9 mouse cellular contexts compared by ENCODE assay signal in genomic region chr5:111800511-111800910, GRCm38 (mm10).
DNase-seq lines count a peak whose midpoint lies in the region; ATAC-seq and TF ChIP-seq lines count a peak whose summit lies in the region.
"Had no signal": no experiment of that assay in that cellular context is flagged by ENCODE, and none has a peak within 500 bp of the region (broad histone marks: within the 10 kb centered on the region; RNA-seq: fewer than 3 reads in every experiment).

No protein-coding gene starts in this region.

- no peak overlapping the region for H3K4me3 ChIP-seq in intestine, postnatal 0 days (ENCODE audit: low read depth, low read length)
- no peak overlapping the region for H3K4me3 ChIP-seq in intestine, embryonic 16.5 days (ENCODE audit: low read length)
- peak overlapping the region; percentile 29; the same call in 1 of the 2 replicates for H3K4me3 ChIP-seq in limb, embryonic 10.5 days
- H3K4me3 ChIP-seq: forebrain, embryonic 13.5 days had no signal

- ATAC-seq in intestine, postnatal 0 days, result no peak
- ATAC-seq in intestine, embryonic 16.5 days, result no peak
- no peak for ATAC-seq in megakaryocyte-erythroid progenitor cell, adult 5-6 weeks (replicated peaks; ENCODE audit: low FRiP score, low TSS enrichment, poor library complexity, severe bottlenecking)
- ATAC-seq: forebrain, embryonic 13.5 days had no signal

- 72% methylated on average over 11 of the region's 11 CpGs for WGBS in intestine, postnatal 0 days
- 70% methylated on average over 11 of the region's 11 CpGs for WGBS in intestine, embryonic 16.5 days
- WGBS in limb, embryonic 10.5 days, result 74% methylated on average over 11 of the region's 11 CpGs

- peak; percentile 30; the same call in 1 of the 2 replicates for TF ChIP-seq CTCF in intestine, postnatal 0 days (IDR thresholded peaks at IDR 0.05; ENCODE audit: low read depth)

- peak; percentile 25 for DNase-seq in thymus, postnatal 4 days
- no peak for DNase-seq in thymus, postnatal 14 days
- no peak for DNase-seq in limb, embryonic 10.5 days (ENCODE audit: low spot score)
- DNase-seq in urinary bladder, postnatal 14 days (ENCODE audit: low spot score), result no peak
- DNase-seq: right cerebral cortex, postnatal 14 days had no signal

- H3K9me3 ChIP-seq in intestine, postnatal 0 days (ENCODE audit: control insufficient read depth), result no peaks in the 10 kb centered on the region
- H3K9me3 ChIP-seq in intestine, embryonic 16.5 days (ENCODE audit: control insufficient read depth, low read length), result no peaks in the 10 kb centered on the region
- H3K9me3 ChIP-seq in limb, embryonic 10.5 days (replicated peaks), result no peaks in the 10 kb centered on the region
- H3K9me3 ChIP-seq: forebrain, embryonic 13.5 days had no signal

- H3K9ac ChIP-seq in intestine, postnatal 0 days (ENCODE audit: low read depth, low read length), result no peak overlapping the region
- no peak overlapping the region for H3K9ac ChIP-seq in intestine, embryonic 16.5 days (ENCODE audit: low read depth, low read length)
- H3K9ac ChIP-seq: forebrain, embryonic 13.5 days had no signal

- H3K4me1 ChIP-seq in intestine, postnatal 0 days (replicated peaks; ENCODE audit: control insufficient read depth, insufficient read depth, low read length), result no peaks in the 10 kb centered on the region
- peaks cover 12% of the 10 kb centered on the region for H3K4me1 ChIP-seq in intestine, embryonic 16.5 days (ENCODE audit: control insufficient read depth, insufficient read depth, low read length)
- H3K4me1 ChIP-seq in limb, embryonic 10.5 days, result peaks cover 48% of the 10 kb centered on the region

- H3K4me2 ChIP-seq in intestine, postnatal 0 days (replicated peaks; ENCODE audit: low read depth), result no peak overlapping the region
- no peak overlapping the region for H3K4me2 ChIP-seq in intestine, embryonic 16.5 days (ENCODE audit: low read depth, low read length)
- H3K4me2 ChIP-seq: forebrain, embryonic 13.5 days had no signal

- no peak overlapping the region for H3K27ac ChIP-seq in intestine, postnatal 0 days (ENCODE audit: low read depth, low read length)
- H3K27ac ChIP-seq in intestine, embryonic 16.5 days (ENCODE audit: low read length), result no peak overlapping the region
- peak overlapping the region; percentile 89 for H3K27ac ChIP-seq in limb, embryonic 10.5 days
- H3K27ac ChIP-seq: forebrain, embryonic 13.5 days had no signal

- no peaks in the 10 kb centered on the region for H3K36me3 ChIP-seq in intestine, postnatal 0 days (ENCODE audit: control insufficient read depth, insufficient read depth)
- H3K36me3 ChIP-seq in intestine, embryonic 16.5 days (ENCODE audit: control insufficient read depth, insufficient read depth, low read length), result no peaks in the 10 kb centered on the region
- H3K36me3 ChIP-seq in limb, embryonic 10.5 days, result no peaks in the 10 kb centered on the region

- H3K27me3 ChIP-seq in intestine, postnatal 0 days (replicated peaks; ENCODE audit: control insufficient read depth, insufficient read depth, low read length), result 0 out of 2 replicates have a peak, but pooled peaks cover 3% of the 10 kb centered on the region
- H3K27me3 ChIP-seq in intestine, embryonic 16.5 days (replicated peaks; ENCODE audit: control insufficient read depth, insufficient read depth, low read length), result no peaks in the 10 kb centered on the region
- H3K27me3 ChIP-seq in limb, embryonic 10.5 days (ENCODE audit: low read depth, poor library complexity, severe bottlenecking), result peaks cover 75% of the 10 kb centered on the region
